Mouse (Mus musculus) kidney, adult 2 months (tissue): ENCODE results near the gene Krtap3-2.

Experiments used
- CTCF ChIP-seq: fragments of 200-500 bp; conservative IDR thresholded peaks from 2 replicates; pipeline ENCODE4 v1.5.1; 2011; ENCODE audit warnings: low read depth, mild to moderate bottlenecking, control low read depth, low read length, moderate library complexity, mixed read lengths; ENCODE audit not compliant: insufficient read depth, insufficient read length
- POLR2A ChIP-seq: fragments of 200-500 bp; IDR thresholded peaks from one replicate; pipeline ENCODE4 v1.6.1; 2011; ENCODE audit warnings: low read depth, low read length, control low read depth

DNA sequence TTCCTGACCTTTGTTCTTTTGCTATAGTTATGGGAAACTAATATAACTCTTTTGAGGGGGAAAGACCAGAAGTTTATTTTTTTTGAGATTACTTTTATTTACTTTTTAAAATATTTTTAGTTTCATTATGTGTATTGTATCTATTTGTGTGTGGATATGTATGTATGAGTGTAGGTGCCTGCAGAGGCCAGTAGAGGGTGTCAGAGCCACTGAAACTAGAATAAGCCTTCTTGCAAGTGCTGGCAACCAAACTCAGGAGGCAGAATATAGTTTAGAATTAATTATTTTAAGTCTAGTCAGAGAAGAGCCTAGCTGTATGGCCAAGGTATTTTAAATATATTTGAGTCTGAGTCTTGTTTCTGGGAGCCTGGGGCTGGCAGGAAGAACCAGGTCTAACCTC, 8.8 kb downstream of the Krtap3-2 start:
- no peak for TF ChIP-seq CTCF
- TF ChIP-seq POLR2A = no peak
